Mouse (Mus musculus) heart, adult 2 months (tissue): ENCODE measurements at regions not wholly inside any gene's neighbourhood (a gene's known extent, or its start where the extent isn't known, plus 50 kb on each side); places are given as distances from the start of the nearest gene placed in this dataset.

Experiments used
- CTCF ChIP-seq: fragments of 200-600 bp; IDR thresholded peaks from 2 replicates; pipeline ENCODE4 v1.8.1; 2022; ENCODE audit warnings: antibody characterized with exemption, mild to moderate bottlenecking, moderate library complexity
- POLR2A ChIP-seq: fragments of 200-500 bp; IDR thresholded peaks from 2 replicates; pipeline ENCODE4 v1.6.1; 2011; ENCODE audit warnings: mild to moderate bottlenecking, low read depth, low read length, control low read depth; ENCODE audit not compliant: insufficient read depth

DNA sequence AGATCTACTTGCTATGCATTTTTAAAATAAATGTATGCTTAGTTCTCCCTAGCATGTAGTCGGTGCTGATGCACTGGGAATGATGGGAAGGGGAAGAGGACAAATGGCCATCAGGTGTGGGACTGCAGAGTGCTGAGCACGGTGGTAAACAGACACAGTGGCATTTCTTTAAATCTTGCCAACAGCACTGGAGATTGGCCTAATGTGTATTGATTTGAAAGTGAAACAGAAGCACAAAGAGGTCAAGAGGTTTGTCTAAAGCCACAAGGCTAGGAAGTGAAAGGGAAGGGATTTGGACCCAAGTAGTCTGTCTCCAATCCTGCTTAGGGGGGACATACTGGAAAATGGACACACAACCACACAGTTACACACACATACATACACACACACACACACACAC is 88.2 kb downstream of the Hif1an start:
- TF ChIP-seq CTCF (no peak), POLR2A (no peak)
